Mouse (Mus musculus) frontal cortex, postnatal 25 days (tissue): Measurements from ENCODE around the gene Tifab.
A peak's percentile ranks its signal among the peaks of the same experiment; 100 is the strongest.

Source experiments
- DNase-seq, 2 experiments: peaks; one replicate each; pipeline ENCODE4 v3.0.0; 2022; ENCODE audit warnings: low spot score in 2 of 2

Gene Tifab

GRCm38 (mm10) chr13:56139167-56139751 is 39.4 kb downstream of the Tifab start:
- DNase-seq: no peak

DNA sequence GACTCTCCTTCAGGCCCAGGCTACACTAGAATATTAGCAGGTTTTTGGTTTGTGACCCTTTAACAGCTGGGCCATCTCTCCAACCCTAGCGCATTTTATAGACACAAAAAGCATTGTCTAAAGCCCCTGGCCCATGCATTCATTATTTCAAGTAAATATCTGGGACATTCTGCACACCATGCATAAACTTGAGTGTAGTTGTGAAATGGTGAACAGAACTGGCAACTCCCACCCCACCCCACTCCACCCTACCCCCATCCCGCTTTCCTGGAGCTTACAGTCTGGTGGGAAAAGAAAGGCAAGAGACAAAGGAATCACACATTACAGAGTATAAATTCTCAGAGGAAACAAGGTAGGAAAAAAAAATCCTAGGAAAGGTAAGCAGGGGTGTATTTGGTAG is 42.5 kb downstream of the Tifab start, which contains the start of gene H2afy:
TSS of gene H2afy (minus strand) at position 162 of the 400 bp plus-strand sequence.
- DNase-seq: no peak

GRCm38 (mm10) chr13:56135231-56136052 is 43.2 kb downstream of the Tifab start:
- DNase-seq: peak; percentile 70 to 83

DNA sequence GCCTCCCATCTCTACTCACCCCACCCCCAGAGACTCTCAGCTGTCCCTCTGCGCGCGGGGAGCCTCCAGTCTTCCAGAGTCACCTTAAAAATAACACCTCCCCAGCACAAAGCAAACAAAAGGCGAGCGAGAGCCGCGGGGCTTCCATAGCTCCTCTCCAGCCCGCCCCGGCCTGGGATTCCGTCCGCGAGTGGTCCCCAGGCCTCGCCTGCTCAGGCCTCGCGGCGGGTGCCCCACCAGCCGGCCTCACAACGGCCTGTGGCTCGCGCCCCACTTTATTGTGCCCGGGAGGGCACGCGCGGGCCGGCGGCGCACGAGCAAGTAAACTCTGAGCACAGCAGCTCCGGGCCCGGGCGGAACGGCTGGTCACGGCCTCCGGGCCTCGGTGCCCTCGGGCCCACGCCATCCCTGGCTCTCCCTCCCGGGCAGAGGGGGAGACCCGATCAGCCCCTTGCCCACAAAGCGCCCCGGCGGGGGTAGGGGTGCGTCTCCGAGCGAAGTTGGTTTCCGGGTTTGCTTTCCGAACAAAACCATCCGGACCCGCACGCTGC is 44.0 kb downstream of the Tifab start:
- no peak for DNase-seq

DNA sequence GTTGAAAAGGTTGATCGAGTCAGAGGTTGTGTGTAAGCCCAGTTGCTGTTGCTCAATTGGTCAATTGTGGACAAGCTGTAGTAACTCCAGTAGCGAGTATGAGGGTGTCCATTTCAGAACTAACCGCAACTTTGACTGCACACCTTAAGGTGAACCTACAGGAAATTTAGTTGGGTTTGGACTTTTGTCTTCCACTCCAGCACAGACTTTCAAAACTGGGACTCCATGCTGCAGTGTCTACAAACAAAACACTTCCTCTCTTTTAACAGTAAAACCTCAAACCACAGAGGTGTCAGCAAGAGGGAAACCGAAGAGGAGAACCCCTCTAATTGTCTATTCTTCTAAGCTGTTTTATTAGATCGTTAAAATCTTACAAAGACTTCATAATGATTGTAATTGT is 44.7 kb downstream of the Tifab start:
- no peak for DNase-seq

DNA sequence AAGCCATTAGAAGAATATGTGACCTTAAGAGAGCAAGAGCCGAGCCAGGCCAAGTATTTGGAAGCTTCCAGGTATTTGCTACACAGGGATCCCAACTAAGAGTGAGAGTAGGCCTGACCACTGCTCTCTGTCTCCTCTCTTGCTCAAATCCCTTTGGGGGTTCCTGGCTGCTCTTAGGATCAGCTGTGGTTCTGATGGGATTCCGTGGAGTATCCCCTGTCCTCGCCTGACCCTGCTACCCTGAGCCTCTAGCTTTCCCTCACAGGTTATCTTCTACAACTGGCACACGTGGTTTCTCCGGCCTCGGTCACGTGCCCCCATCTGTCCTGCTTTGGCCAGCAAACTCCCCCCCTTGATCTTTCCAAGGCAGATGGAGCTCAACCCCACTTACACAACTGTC is 45.7 kb downstream of the Tifab start:
- no peak for DNase-seq

DNA sequence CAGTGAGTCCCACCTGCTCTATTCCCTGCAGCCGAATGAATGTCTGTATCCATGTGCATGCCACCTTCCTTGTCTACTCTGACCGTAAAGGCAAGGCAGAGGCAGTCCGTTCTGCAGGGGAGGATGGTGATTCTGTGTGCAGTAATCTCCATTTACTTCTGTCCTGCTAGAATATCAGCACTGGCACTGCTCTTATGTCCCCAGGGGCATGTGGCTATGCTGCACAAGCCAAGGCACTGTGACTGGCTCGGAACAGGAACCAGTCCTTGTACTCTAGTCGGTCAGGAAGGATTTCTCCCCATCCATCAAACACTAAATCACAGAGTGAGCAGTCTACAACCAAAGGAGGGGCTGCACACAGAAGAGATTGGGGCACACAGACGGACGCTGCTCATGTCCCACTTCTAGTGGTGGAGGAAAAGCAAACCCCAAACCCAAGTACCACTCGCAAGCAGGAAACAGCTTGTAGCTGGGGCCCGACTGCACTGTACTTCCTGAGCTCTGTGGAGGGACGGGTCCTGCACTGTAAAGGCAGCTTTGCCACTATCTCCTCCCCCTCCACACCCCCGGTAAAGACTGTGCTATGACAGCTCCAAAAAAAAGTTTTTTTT is 46.3 kb downstream of the Tifab start:
- no peak for DNase-seq

DNA sequence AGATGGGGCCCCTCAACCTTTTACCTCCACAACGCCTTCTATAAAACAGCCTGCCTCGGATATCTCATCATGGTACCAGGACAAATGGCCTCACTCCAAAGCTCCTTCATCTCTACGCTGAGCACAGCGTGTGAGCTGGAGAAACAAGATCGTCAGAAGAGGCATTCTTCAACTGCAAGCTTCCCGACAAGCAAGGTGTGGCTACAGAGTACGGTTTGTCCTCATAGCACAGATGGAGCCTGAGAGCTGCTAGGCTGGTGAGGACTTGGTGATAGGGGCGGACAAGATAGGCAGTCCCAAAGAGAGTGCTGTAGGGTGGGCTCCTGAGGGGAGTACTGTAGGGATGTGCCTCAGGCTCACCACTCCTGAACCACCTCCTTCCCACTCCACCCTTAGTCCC is 48.1 kb downstream of the Tifab start:
- no peak for DNase-seq

DNA sequence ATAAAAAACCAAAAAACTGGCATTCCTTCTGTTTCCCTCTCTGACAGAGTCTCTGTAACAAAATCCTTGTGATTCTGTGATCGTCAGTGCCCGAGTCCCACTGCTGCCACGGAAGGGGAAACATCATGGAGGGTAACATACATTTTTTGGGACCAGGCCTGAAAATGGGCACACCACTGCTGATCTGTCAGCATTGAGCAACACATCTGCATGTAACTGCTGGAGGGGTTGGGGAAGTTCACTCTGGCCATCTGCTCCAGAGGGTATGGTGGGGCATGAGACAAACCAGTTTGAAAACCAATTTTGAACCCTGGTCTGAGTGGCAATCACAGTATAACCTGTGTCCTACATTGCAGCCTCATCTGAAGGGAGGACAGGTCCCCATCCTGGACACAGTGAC is 49.1 kb downstream of the Tifab start:
- no peak for DNase-seq

- no peak for DNase-seq
These were observed 49.7 kb downstream of the Tifab start for GRCm38 (mm10) chr13:56129014-56129413.

GRCm38 (mm10) chr13:56125632-56126031 is 53.1 kb downstream of the Tifab start:
- no peak for DNase-seq
